Mouse (Mus musculus) lung, postnatal 0 days (tissue): Measurements from ENCODE around the gene Drd4. TPM values are rescaled to one million over a fixed set of nuclear protein-coding genes. Genes with fewer than 3 reads are reported as not detected.
"Not testable (repeated sequence)": the region's sequence is repeated elsewhere in the genome, so short reads cannot be mapped to it uniquely, and the experiment has no call there.

Experiments
- ATAC-seq: fragments of 200-750 bp; cut with Nextera tagmentation; 2 replicates; pipeline ENCODE4 v1.8.0; 2017; ENCODE audit warnings: moderate library complexity
- DNase-seq: peaks from one replicate; pipeline ENCODE4 v3.0.0-alpha.2; 2016; ENCODE audit warnings: low spot score
- H3K27ac ChIP-seq: fragments of 300-500 bp; sonication (generic); 2 replicates; pipeline ENCODE4 v1.5.1; 2014; ENCODE audit warnings: antibody characterized with exemption, mild to moderate bottlenecking, low read length, mixed read lengths
- H3K27me3 ChIP-seq: fragments of 300-500 bp; sonication (generic); replicated peaks from 2 replicates; pipeline ENCODE4 v1.6.1; 2014; ENCODE audit warnings: low read length, mixed read lengths; ENCODE audit not compliant: insufficient read depth
- H3K36me3 ChIP-seq: fragments of 300-500 bp; sonication (generic); 2 replicates; pipeline ENCODE4 v1.6.1; 2014; ENCODE audit warnings: low read length, mixed read lengths; ENCODE audit not compliant: insufficient read depth
- H3K4me1 ChIP-seq: fragments of 300-500 bp; sonication (generic); 2 replicates; pipeline ENCODE4 v1.6.1; 2014; ENCODE audit warnings: antibody characterized with exemption, low read depth, low read length, mixed read lengths; ENCODE audit not compliant: insufficient read depth
- H3K4me2 ChIP-seq: fragments of 300-500 bp; sonication (generic); replicated peaks from 2 replicates; pipeline ENCODE4 v1.6.1; 2014; ENCODE audit warnings: low read depth, mild to moderate bottlenecking, low read length, moderate library complexity, mixed read lengths
- H3K4me3 ChIP-seq: fragments of 300-500 bp; sonication (generic); 2 replicates; pipeline ENCODE4 v1.5.1; 2014; ENCODE audit warnings: low read depth, low read length
- H3K9ac ChIP-seq: fragments of 300-500 bp; sonication (generic); replicated peaks from 2 replicates; pipeline ENCODE4 v1.6.1; 2014; ENCODE audit warnings: low read depth, mild to moderate bottlenecking
- H3K9me3 ChIP-seq: fragments of 300-500 bp; sonication (generic); 2 replicates; pipeline ENCODE4 v1.6.1; 2016; ENCODE audit warnings: low read length, mixed read lengths
- CTCF ChIP-seq: IDR thresholded peaks from 2 replicates; pipeline ENCODE4 v1.5.1; 2016; ENCODE audit warnings: antibody characterized with exemption, mild to moderate bottlenecking
- EP300 ChIP-seq: IDR thresholded peaks from 2 replicates; pipeline ENCODE4 v1.6.1; 2016; ENCODE audit warnings: antibody characterized with exemption, mild to moderate bottlenecking, control low read depth
- WGBS: fragments of 180-500 bp; shearing (Covaris S2); extraction: QIAGEN DNeasy Blood & Tissue Kit; methylation state at CpG from one replicate; pipeline ENCODE4 v1.1.7; 2014; 5-methylcytosine and 5-hydroxymethylcytosine counted together
- polyA plus RNA-seq: library from polyadenylated mRNA; unstranded; fragments of >200 nt; fragmentation: Nextera tagmentation; extraction: Ambion mirVana; gene quantifications from 2 replicates; pipeline ENCODE4 v1.2.1, GENCODE M21; 2015

The Drd4 gene
- 0.12 and 0.17 TPM in 2 replicates for polyA plus RNA-seq

DNA sequence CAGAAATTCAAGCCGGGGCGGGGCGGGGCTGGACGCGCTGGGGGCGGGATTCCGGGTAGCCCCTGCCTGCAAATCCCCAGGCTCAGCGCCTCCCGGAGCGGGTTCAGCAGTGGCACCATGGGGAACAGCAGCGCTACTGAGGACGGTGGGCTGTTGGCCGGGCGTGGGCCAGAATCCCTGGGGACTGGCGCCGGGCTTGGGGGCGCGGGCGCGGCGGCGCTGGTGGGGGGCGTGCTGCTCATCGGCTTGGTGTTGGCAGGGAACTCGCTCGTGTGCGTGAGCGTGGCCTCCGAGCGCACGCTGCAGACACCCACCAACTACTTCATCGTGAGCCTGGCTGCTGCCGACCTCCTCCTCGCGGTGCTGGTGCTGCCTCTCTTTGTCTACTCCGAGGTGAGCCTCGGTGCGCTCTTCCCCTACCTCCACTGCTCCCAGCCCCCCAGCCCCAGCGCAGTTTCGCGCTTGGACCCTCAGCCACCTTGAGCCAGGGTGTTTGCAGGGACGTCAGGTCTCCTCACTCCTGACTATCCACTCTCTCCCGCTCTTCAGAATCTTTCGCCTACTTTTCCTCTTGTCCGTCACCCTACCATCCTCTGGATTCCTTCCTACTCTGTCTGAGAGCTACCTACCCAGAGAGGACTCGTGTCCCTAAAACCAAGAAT is at the start of gene Drd4:
Drd4 (plus strand) TSS at position 86 of the 662 bp plus-strand sequence.
- H3K27me3 ChIP-seq, result peaks cover 45% of the 10 kb centered on the region
- peak; percentile 53 for ATAC-seq
- no peak within 1 kb of the TSS for H3K27ac ChIP-seq
- WGBS, result 4% methylated on average over 39 of the region's 46 CpGs
- peak within 1 kb of the TSS; percentile 34 for H3K4me3 ChIP-seq
- no peaks in the 10 kb centered on the region for H3K9me3 ChIP-seq
- peak within 1 kb of the TSS; percentile 32 for H3K9ac ChIP-seq
- H3K4me2 ChIP-seq, result peak within 1 kb of the TSS; percentile 58
- TF ChIP-seq EP300 (no peak), CTCF (no peak)
- peaks cover 9% of the 10 kb centered on the region; the same call in 1 of the 2 replicates for H3K4me1 ChIP-seq
- peak; percentile 43 for DNase-seq
- no peaks in the 10 kb centered on the region for H3K36me3 ChIP-seq

DNA sequence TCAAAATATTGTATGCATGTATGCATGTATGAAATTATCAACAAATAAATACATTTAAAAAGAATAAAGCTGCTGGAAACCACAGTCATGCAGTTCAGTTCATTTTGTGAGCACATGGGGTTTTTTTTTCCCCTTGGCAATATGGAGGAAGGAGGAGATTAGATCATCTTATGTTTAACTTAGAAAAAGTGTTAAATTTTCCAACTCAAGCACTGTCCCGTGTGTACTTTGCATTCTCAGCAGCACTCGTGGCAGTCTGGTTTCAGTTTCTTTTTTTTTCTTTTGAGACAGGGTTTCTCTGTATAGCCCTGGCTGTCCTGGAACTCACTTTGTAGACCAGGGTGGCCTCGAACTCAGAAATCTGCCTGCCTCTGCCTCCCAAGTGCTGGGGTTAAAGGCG is 41.3 kb upstream of the Drd4 start:
- H3K9me3 ChIP-seq, H3K27ac ChIP-seq, H3K4me2 ChIP-seq, ATAC-seq, DNase-seq, H3K9ac ChIP-seq, H3K4me3 ChIP-seq, H3K4me1 ChIP-seq, H3K27me3 ChIP-seq: not testable (repeated sequence)
- 71% methylated on average over 4 of the region's 4 CpGs for WGBS
- H3K36me3 ChIP-seq, result peaks cover 37% of the 10 kb centered on the region

DNA sequence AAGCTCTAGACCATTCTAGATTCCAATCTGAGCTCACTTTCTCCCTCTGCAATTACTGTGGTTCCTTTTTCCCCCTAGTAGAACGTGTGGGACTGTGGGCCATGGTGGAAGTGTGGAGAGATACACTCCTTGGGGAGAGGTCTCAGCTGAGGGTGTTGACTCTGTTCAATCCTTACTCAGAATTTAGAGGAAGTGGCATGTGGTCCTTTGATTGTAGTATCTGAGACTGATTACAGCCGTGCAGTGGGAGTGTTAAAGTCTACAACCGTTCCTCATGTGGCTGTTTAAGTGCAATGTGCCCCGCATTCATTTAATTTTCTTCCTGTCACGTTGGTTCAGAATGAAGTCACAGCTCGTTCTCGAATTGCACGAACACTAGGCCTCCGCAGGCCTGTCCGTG is 35.6 kb upstream of the Drd4 start:
- Histone ChIP-seq H3K27me3 (no peaks in the 10 kb centered on the region), H3K27ac (no peak overlapping the region), H3K4me3 (no peak overlapping the region), H3K4me1 (no peaks in the 10 kb centered on the region), H3K36me3 (peaks cover 60% of the 10 kb centered on the region; the same call in 1 of the 2 replicates), H3K9me3 (no peaks in the 10 kb centered on the region), H3K4me2 (no peak overlapping the region), H3K9ac (no peak overlapping the region)
- no peak for DNase-seq
- WGBS, result 88% methylated on average over 10 of the region's 10 CpGs
- TF ChIP-seq CTCF, result no peak
- ATAC-seq, result no peak

DNA sequence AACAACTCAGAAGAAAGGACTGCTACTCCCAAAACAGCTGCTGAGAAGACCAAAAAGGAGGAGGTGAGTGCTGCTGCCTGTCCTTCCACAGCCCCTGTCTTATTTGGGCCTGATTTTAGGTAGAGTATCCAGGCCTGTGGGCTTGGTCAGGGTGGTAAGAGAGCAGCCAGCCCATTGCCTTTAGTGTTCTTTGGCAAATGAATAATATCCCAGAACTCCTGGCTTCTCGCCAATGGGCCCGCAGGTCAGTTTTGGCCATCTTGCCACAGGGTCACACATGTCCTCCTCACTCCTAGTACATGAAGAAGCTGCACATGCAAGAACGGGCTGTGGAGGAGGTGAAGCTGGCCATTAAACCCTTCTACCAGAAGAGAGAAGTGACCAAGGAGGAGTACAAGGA is 30.3 kb upstream of the Drd4 start:
- H3K27me3 ChIP-seq, result no peaks in the 10 kb centered on the region
- ATAC-seq, result no peak
- H3K9ac ChIP-seq, result no peak overlapping the region
- no peak overlapping the region for H3K4me3 ChIP-seq
- TF ChIP-seq CTCF, result no peak
- no peak for TF ChIP-seq EP300
- H3K27ac ChIP-seq, result no peak overlapping the region
- 83% methylated on average over 3 of the region's 3 CpGs for WGBS
- no peak for DNase-seq
- no peaks in the 10 kb centered on the region for H3K9me3 ChIP-seq
- no peak overlapping the region for H3K4me2 ChIP-seq
- peaks cover 67% of the 10 kb centered on the region; the same call in 1 of the 2 replicates for H3K36me3 ChIP-seq
- peaks cover 9% of the 10 kb centered on the region; the same call in 1 of the 2 replicates for H3K4me1 ChIP-seq

DNA sequence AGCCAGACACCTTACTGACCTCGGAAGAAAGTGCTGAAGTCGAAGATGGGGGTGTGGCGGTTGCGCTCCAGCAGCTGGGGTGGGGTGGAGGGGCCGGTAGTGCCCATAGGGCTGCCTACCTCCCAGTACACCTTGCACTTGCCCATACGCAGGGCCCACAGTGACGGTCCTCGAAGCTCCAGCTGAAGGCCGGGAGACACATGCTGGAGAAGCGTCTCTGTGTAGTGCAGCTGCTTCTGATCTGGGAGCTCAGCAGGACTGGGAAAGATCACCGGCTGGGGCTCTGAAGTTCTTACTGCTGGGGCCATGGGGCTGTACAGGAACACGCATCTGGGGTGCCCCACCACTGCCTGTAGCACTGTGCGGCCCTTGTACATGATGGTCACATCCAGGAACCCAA is 28.2 kb upstream of the Drd4 start:
- no peak for DNase-seq
- no peak for ATAC-seq
- TF ChIP-seq EP300 (no peak), CTCF (no peak)
- H3K4me1 ChIP-seq, result peaks cover 9% of the 10 kb centered on the region; the same call in 1 of the 2 replicates
- WGBS, result 87% methylated on average over 13 of the region's 13 CpGs
- peaks cover 49% of the 10 kb centered on the region; the same call in 1 of the 2 replicates for H3K36me3 ChIP-seq
- H3K27ac ChIP-seq, result no peak overlapping the region
- no peak overlapping the region for H3K4me2 ChIP-seq
- H3K9me3 ChIP-seq, result no peaks in the 10 kb centered on the region
- no peaks in the 10 kb centered on the region for H3K27me3 ChIP-seq
- H3K4me3 ChIP-seq, result no peak overlapping the region
- no peak overlapping the region for H3K9ac ChIP-seq

DNA sequence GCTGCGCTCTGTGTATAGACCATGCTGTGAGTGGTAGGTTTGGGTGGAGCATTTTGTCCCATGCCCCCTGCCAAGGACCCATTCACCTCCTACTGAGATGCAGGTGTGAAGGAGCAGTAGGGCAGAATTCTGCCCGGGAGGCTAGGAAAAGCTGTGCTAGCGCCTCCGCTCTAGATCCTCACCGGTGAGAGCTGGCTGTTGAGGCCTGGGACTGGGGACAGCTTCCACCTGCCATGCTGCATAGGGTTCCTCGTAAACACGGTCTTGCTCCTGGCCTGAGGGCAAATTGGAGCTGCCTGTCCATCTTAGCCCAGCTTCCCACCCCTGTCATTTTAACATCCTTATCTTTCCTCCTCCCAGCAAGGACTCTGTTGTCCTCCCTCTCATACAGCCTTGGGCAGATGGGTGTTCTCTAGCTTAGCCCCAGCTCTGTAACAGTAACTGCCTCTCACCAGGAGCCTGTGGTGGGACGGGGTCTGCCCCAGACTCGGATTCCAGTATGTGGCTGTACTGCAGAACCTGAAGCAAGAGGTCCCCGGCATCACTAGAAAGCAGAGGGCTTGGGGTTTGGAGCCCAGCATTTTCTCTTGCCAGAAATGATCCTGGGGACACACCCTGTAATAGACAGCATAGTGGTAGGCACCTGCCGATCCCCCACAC is 27.6 kb upstream of the Drd4 start:
- H3K27me3 ChIP-seq, result no peaks in the 10 kb centered on the region
- no peak overlapping the region for H3K27ac ChIP-seq
- peaks cover 9% of the 10 kb centered on the region; the same call in 1 of the 2 replicates for H3K4me1 ChIP-seq
- ATAC-seq, result no peak
- H3K9ac ChIP-seq, result no peak overlapping the region
- 76% methylated on average over 11 of the region's 11 CpGs for WGBS
- no peak overlapping the region for H3K4me2 ChIP-seq
- no peak overlapping the region for H3K4me3 ChIP-seq
- peaks cover 44% of the 10 kb centered on the region; the same call in 1 of the 2 replicates for H3K36me3 ChIP-seq
- no peak for DNase-seq
- TF ChIP-seq CTCF (no peak), EP300 (no peak)
- no peaks in the 10 kb centered on the region for H3K9me3 ChIP-seq
